8 mouse cellular contexts compared by ENCODE assay signal in genomic region chr11:82989357-82989756, GRCm38 (mm10). TPM values are rescaled to one million over a fixed set of nuclear protein-coding genes. Genes with fewer than 3 reads are reported as not detected.
DNase-seq lines count a peak whose midpoint lies in the region; ATAC-seq lines count a peak whose summit lies in the region.

No protein-coding gene starts in this region.

- WGBS in forebrain, embryonic 13.5 days: 56% methylated on average over 12 of the region's 12 CpGs
- 37% methylated on average over 12 of the region's 12 CpGs for WGBS in limb, embryonic 13.5 days
- WGBS in neural tube, embryonic 12.5 days: 34% methylated on average over 12 of the region's 12 CpGs

- H3K9ac ChIP-seq in forebrain, embryonic 13.5 days: no peak overlapping the region
- H3K9ac ChIP-seq in limb, embryonic 13.5 days: no peak overlapping the region
- H3K9ac ChIP-seq in neural tube, embryonic 12.5 days: no peak overlapping the region

- peaks cover 11% of the 10 kb centered on the region for H3K4me1 ChIP-seq in forebrain, embryonic 13.5 days
- H3K4me1 ChIP-seq in limb, embryonic 13.5 days: peaks cover 19% of the 10 kb centered on the region
- peaks cover 13% of the 10 kb centered on the region for H3K4me1 ChIP-seq in neural tube, embryonic 12.5 days

- no peaks in the 10 kb centered on the region for H3K9me3 ChIP-seq in forebrain, embryonic 13.5 days (replicated peaks)
- 0 out of 2 replicates have a peak, but pooled peaks cover 5% of the 10 kb centered on the region for H3K9me3 ChIP-seq in limb, embryonic 13.5 days
- no peaks in the 10 kb centered on the region for H3K9me3 ChIP-seq in neural tube, embryonic 12.5 days

- ATAC-seq in forebrain, embryonic 13.5 days: no peak
- no peak for ATAC-seq in limb, embryonic 13.5 days (ENCODE audit: low FRiP score, low read depth)
- no peak for ATAC-seq in neural tube, embryonic 12.5 days (ENCODE audit: low FRiP score, low read depth)

- no peak overlapping the region for H3K27ac ChIP-seq in forebrain, embryonic 13.5 days
- no peak overlapping the region for H3K27ac ChIP-seq in limb, embryonic 13.5 days
- H3K27ac ChIP-seq in neural tube, embryonic 12.5 days: no peak overlapping the region

- H3K27me3 ChIP-seq in forebrain, embryonic 13.5 days: peaks cover 3% of the 10 kb centered on the region; the same call in 1 of the 2 replicates
- no peaks in the 10 kb centered on the region for H3K27me3 ChIP-seq in limb, embryonic 13.5 days
- no peaks in the 10 kb centered on the region; the same call in 1 of the 2 replicates for H3K27me3 ChIP-seq in neural tube, embryonic 12.5 days (replicated peaks)

- peak; percentile 17 for DNase-seq in kidney, postnatal 14 days
- no peak for DNase-seq in kidney, adult 9 months
- no peak for DNase-seq in yolk sac, embryonic 10.5 days (ENCODE audit: low spot score)
- no peak for DNase-seq in cerebellum, adult 9-10 months
- DNase-seq in right cerebral cortex, postnatal 10 days (ENCODE audit: low spot score in 2 of 2): no peak

- H3K4me2 ChIP-seq in forebrain, embryonic 13.5 days: peak overlapping the region; percentile 64
- H3K4me2 ChIP-seq in limb, embryonic 13.5 days (replicated peaks): peak overlapping the region; percentile 87
- H3K4me2 ChIP-seq in neural tube, embryonic 12.5 days (replicated peaks): peak overlapping the region; percentile 35; the same call in 1 of the 2 replicates

- no peak overlapping the region for H3K4me3 ChIP-seq in forebrain, embryonic 13.5 days
- H3K4me3 ChIP-seq in limb, embryonic 13.5 days: peak overlapping the region; percentile 53; the same call in 1 of the 2 replicates
- H3K4me3 ChIP-seq in neural tube, embryonic 12.5 days: no peak overlapping the region

- H3K36me3 ChIP-seq in forebrain, embryonic 13.5 days (ENCODE audit: poor library complexity, severe bottlenecking): peaks cover 16% of the 10 kb centered on the region
- H3K36me3 ChIP-seq in limb, embryonic 13.5 days: peaks cover 24% of the 10 kb centered on the region
- 0 out of 2 replicates have a peak, but pooled peaks cover 2% of the 10 kb centered on the region for H3K36me3 ChIP-seq in neural tube, embryonic 12.5 days

RNA-seq across cellular contexts. Expression of gene Slfn9, which starts 2.3 kb away (rescaled TPM):
- polyA plus RNA-seq in forebrain, embryonic 13.5 days (2015; fragmentation: Nextera tagmentation; extraction: Ambion mirVana): 9.3 and 10.2 TPM in 2 replicates
- 14.4 and 17.1 TPM in 2 replicates for polyA plus RNA-seq in limb, embryonic 13.5 days (2015; fragmentation: Nextera tagmentation; extraction: Ambion mirVana)
- polyA plus RNA-seq in neural tube, embryonic 12.5 days (2016; fragmentation: Nextera tagmentation; extraction: Ambion mirVana): 7.4 and 8.2 TPM in 2 replicates

RNA-seq across cellular contexts. Expression of gene Slfn8, which starts 31.3 kb away (rescaled TPM):
- 0.09 and 0.17 TPM in 2 replicates for polyA plus RNA-seq in forebrain, embryonic 13.5 days (2015; fragmentation: Nextera tagmentation; extraction: Ambion mirVana)
- 0.36 and 0.39 TPM in 2 replicates for polyA plus RNA-seq in limb, embryonic 13.5 days (2015; fragmentation: Nextera tagmentation; extraction: Ambion mirVana)
- polyA plus RNA-seq in neural tube, embryonic 12.5 days (2016; fragmentation: Nextera tagmentation; extraction: Ambion mirVana): 0.27 TPM in 1 of 2 replicates, not detected in the other

RNA-seq across cellular contexts. Expression of gene Slfn5, which starts 38.2 kb away (rescaled TPM):
- 0.18 and 0.30 TPM in 2 replicates for polyA plus RNA-seq in forebrain, embryonic 13.5 days (2015; fragmentation: Nextera tagmentation; extraction: Ambion mirVana)
- 1.0 and 1.3 TPM in 2 replicates for polyA plus RNA-seq in limb, embryonic 13.5 days (2015; fragmentation: Nextera tagmentation; extraction: Ambion mirVana)
- polyA plus RNA-seq in neural tube, embryonic 12.5 days (2016; fragmentation: Nextera tagmentation; extraction: Ambion mirVana): 0.59 and 1.6 TPM in 2 replicates

Comparison
In these comparisons a context has a peak if more than half of its experiments do, and no peak if none do; other contexts are left out.
1. H3K4me2 ChIP-seq: peak in every context shown above with its lines; median percentile 87 in limb, embryonic 13.5 days; 64 in forebrain, embryonic 13.5 days; 35 in neural tube, embryonic 12.5 days.